Mouse (Mus musculus) forebrain, embryonic 12.5 days (tissue): Measurements from ENCODE around the gene Msi1. TPM values are rescaled to one million over a fixed set of nuclear protein-coding genes. Genes with fewer than 3 reads are reported as not detected.
A peak's percentile ranks its signal among the peaks of the same experiment; 100 is the strongest.

Experiments used
- ATAC-seq: fragments of 200-750 bp; cut with Nextera tagmentation; 2 replicates; pipeline ENCODE4 v1.8.0; 2017; ENCODE audit warnings: moderate TSS enrichment; ENCODE audit not compliant: low FRiP score
- H3K27ac ChIP-seq: fragments of 300-500 bp; sonication (generic); 2 replicates; pipeline ENCODE4 v1.5.1; 2016; ENCODE audit warnings: mild to moderate bottlenecking
- H3K27me3 ChIP-seq: fragments of 300-500 bp; sonication (generic); 2 replicates; pipeline ENCODE4 v1.6.1; 2016; ENCODE audit warnings: mild to moderate bottlenecking
- H3K36me3 ChIP-seq: fragments of 300-500 bp; sonication (generic); replicated peaks from 2 replicates; pipeline ENCODE4 v1.6.1; 2016; ENCODE audit warnings: mild to moderate bottlenecking
- H3K4me1 ChIP-seq: fragments of 300-500 bp; sonication (generic); 2 replicates; pipeline ENCODE4 v1.6.1; 2016
- H3K4me2 ChIP-seq: fragments of 300-500 bp; sonication (generic); 2 replicates; pipeline ENCODE4 v1.6.1; 2016; ENCODE audit warnings: mild to moderate bottlenecking, moderate library complexity
- H3K4me3 ChIP-seq: fragments of 300-500 bp; sonication (generic); replicated peaks from 2 replicates; pipeline ENCODE4 v1.5.1; 2016; ENCODE audit warnings: mild to moderate bottlenecking
- H3K9ac ChIP-seq: fragments of 300-500 bp; sonication (generic); 2 replicates; pipeline ENCODE4 v1.6.1; 2016; ENCODE audit warnings: mild to moderate bottlenecking
- H3K9me3 ChIP-seq: fragments of 300-500 bp; sonication (generic); 2 replicates; pipeline ENCODE4 v1.6.1; 2016
- WGBS: fragments of 180-500 bp; shearing (Covaris S2); methylation state at CpG from one replicate; pipeline ENCODE4 v1.1.7; 2016; 5-methylcytosine and 5-hydroxymethylcytosine counted together
- polyA plus RNA-seq: library from polyadenylated mRNA; unstranded; fragments of >200 nt; fragmentation: Nextera tagmentation; extraction: Ambion mirVana; gene quantifications from 2 replicates; pipeline ENCODE4 v1.2.1, GENCODE M21; 2016

Gene Msi1
- polyA plus RNA-seq, 1 experiment from 2014 or later: 161 TPM

GRCm38 (mm10) chr5:115476107-115476727 is 46.8 kb downstream of the Msi1 start:
- peaks cover 19% of the 10 kb centered on the region for H3K4me1 ChIP-seq
- ATAC-seq: peak; percentile 36; the same call in 1 of the 2 replicates
- H3K27me3 ChIP-seq: peaks cover 24% of the 10 kb centered on the region
- 0 out of 2 replicates have a peak overlapping the region, but pooled peaks have one; percentile 14 for H3K27ac ChIP-seq
- H3K9ac ChIP-seq: peak overlapping the region; percentile 44; the same call in 1 of the 2 replicates
- H3K9me3 ChIP-seq: no peaks in the 10 kb centered on the region
- peak overlapping the region; percentile 47 for H3K4me2 ChIP-seq
- peak overlapping the region; percentile 28 for H3K4me3 ChIP-seq
- 35% methylated on average over 12 of the region's 12 CpGs for WGBS
- no peaks in the 10 kb centered on the region; the same call in 1 of the 2 replicates for H3K36me3 ChIP-seq

GRCm38 (mm10) chr5:115479561-115479960 is 50.2 kb downstream of the Msi1 start:
- Histone ChIP-seq H3K9ac (no peak overlapping the region), H3K36me3 (no peaks in the 10 kb centered on the region; the same call in 1 of the 2 replicates), H3K9me3 (no peaks in the 10 kb centered on the region), H3K27ac (no peak overlapping the region), H3K4me2 (no peak overlapping the region), H3K4me1 (peaks cover 33% of the 10 kb centered on the region), H3K27me3 (peaks cover 42% of the 10 kb centered on the region), H3K4me3 (no peak overlapping the region)
- 32% methylated on average over 15 of the region's 15 CpGs for WGBS
- ATAC-seq: no peak

- peak overlapping the region; percentile 17; the same call in 1 of the 2 replicates for H3K9ac ChIP-seq
Measured at GRCm38 (mm10) chr5:115480101-115480500, 50.7 kb downstream of the Msi1 start.

GRCm38 (mm10) chr5:115482390-115483265 is 53.2 kb downstream of the Msi1 start:
- H3K36me3 ChIP-seq: no peaks in the 10 kb centered on the region
- H3K4me1 ChIP-seq: peaks cover 24% of the 10 kb centered on the region
- 21% methylated on average over 38 of the region's 38 CpGs for WGBS
- peak overlapping the region; percentile 18 for H3K4me3 ChIP-seq
- peak overlapping the region; percentile 41 for H3K4me2 ChIP-seq
- no peak overlapping the region for H3K27ac ChIP-seq
- no peak for ATAC-seq
- H3K27me3 ChIP-seq: peaks cover 39% of the 10 kb centered on the region
- H3K9ac ChIP-seq: no peak overlapping the region
- no peaks in the 10 kb centered on the region for H3K9me3 ChIP-seq

More at GRCm38 (mm10) chr5:115480101-115480500, 50.7 kb downstream of the Msi1 start:
- peaks cover 37% of the 10 kb centered on the region for H3K4me1 ChIP-seq
- no peak overlapping the region for H3K27ac ChIP-seq
- ATAC-seq: no peak
- H3K27me3 ChIP-seq: peaks cover 39% of the 10 kb centered on the region
- H3K9me3 ChIP-seq: no peaks in the 10 kb centered on the region
- WGBS: 13% methylated on average over 27 of the region's 27 CpGs
- H3K36me3 ChIP-seq: no peaks in the 10 kb centered on the region; the same call in 1 of the 2 replicates
- H3K4me2 ChIP-seq: peak overlapping the region; percentile 38
- H3K4me3 ChIP-seq: peak overlapping the region; percentile 23

GRCm38 (mm10) chr5:115483385-115483784 is 54.0 kb downstream of the Msi1 start:
- 21% methylated on average over 6 of the region's 6 CpGs for WGBS
- H3K4me3 ChIP-seq: no peak overlapping the region
- H3K4me2 ChIP-seq: no peak overlapping the region
- H3K27me3 ChIP-seq: peaks cover 39% of the 10 kb centered on the region
- H3K9ac ChIP-seq: no peak overlapping the region
- H3K9me3 ChIP-seq: no peaks in the 10 kb centered on the region
- no peak for ATAC-seq
- no peak overlapping the region for H3K27ac ChIP-seq
- peaks cover 24% of the 10 kb centered on the region for H3K4me1 ChIP-seq
- no peaks in the 10 kb centered on the region for H3K36me3 ChIP-seq

GRCm38 (mm10) chr5:115483947-115484920 is 54.8 kb downstream of the Msi1 start, which contains the start of gene Sirt4:
Sirt4 (minus strand) TSS chr5:115484725.
- peak within 1 kb of the TSS; percentile 54 for H3K4me2 ChIP-seq
- WGBS: 8% methylated on average over 30 of the region's 30 CpGs
- H3K9me3 ChIP-seq: no peaks in the 10 kb centered on the region
- H3K27ac ChIP-seq: peak within 1 kb of the TSS; percentile 57
- no peaks in the 10 kb centered on the region for H3K36me3 ChIP-seq
- H3K27me3 ChIP-seq: peaks cover 39% of the 10 kb centered on the region
- H3K4me3 ChIP-seq: peak within 1 kb of the TSS; percentile 35
- peaks cover 28% of the 10 kb centered on the region for H3K4me1 ChIP-seq
- peak; percentile 83 for ATAC-seq
- H3K9ac ChIP-seq: peak within 1 kb of the TSS; percentile 53

- H3K36me3 ChIP-seq: no peaks in the 10 kb centered on the region
- H3K9ac ChIP-seq: 0 out of 2 replicates have a peak overlapping the region, but pooled peaks have one; percentile 48
- H3K9me3 ChIP-seq: no peaks in the 10 kb centered on the region
- 76% methylated on average over 5 of the region's 5 CpGs for WGBS
- ATAC-seq: no peak
- H3K27ac ChIP-seq: no peak overlapping the region
- H3K4me1 ChIP-seq: peaks cover 32% of the 10 kb centered on the region
- peak overlapping the region; percentile 54 for H3K4me2 ChIP-seq
- peak overlapping the region; percentile 35; the same call in 1 of the 2 replicates for H3K4me3 ChIP-seq
- peaks cover 31% of the 10 kb centered on the region for H3K27me3 ChIP-seq
Measured at GRCm38 (mm10) chr5:115484996-115485395, 55.6 kb downstream of the Msi1 start.

GRCm38 (mm10) chr5:115485489-115486205 is 56.2 kb downstream of the Msi1 start:
- Histone ChIP-seq H3K4me2 (no peak overlapping the region), H3K9ac (no peak overlapping the region), H3K9me3 (no peaks in the 10 kb centered on the region), H3K4me1 (peaks cover 29% of the 10 kb centered on the region), H3K27ac (no peak overlapping the region), H3K27me3 (peaks cover 25% of the 10 kb centered on the region), H3K36me3 (no peaks in the 10 kb centered on the region), H3K4me3 (no peak overlapping the region)
- ATAC-seq: no peak
- 88% methylated on average over 18 of the region's 18 CpGs for WGBS

GRCm38 (mm10) chr5:115486726-115487125 is 57.3 kb downstream of the Msi1 start:
- ATAC-seq: no peak

GRCm38 (mm10) chr5:115487353-115487752 is 58.0 kb downstream of the Msi1 start:
- no peaks in the 10 kb centered on the region for H3K36me3 ChIP-seq
- H3K9ac ChIP-seq: no peak overlapping the region
- ATAC-seq: no peak
- H3K4me3 ChIP-seq: no peak overlapping the region
- no peak overlapping the region for H3K27ac ChIP-seq
- WGBS: 87% methylated on average over 8 of the region's 8 CpGs
- H3K27me3 ChIP-seq: peaks cover 15% of the 10 kb centered on the region
- H3K4me2 ChIP-seq: no peak overlapping the region
- peaks cover 40% of the 10 kb centered on the region for H3K4me1 ChIP-seq
- H3K9me3 ChIP-seq: no peaks in the 10 kb centered on the region

More at GRCm38 (mm10) chr5:115486726-115487125, 57.3 kb downstream of the Msi1 start:
- H3K4me3 ChIP-seq: no peak overlapping the region
- H3K27ac ChIP-seq: no peak overlapping the region
- peaks cover 36% of the 10 kb centered on the region for H3K4me1 ChIP-seq
- H3K27me3 ChIP-seq: peaks cover 18% of the 10 kb centered on the region
- H3K9me3 ChIP-seq: no peaks in the 10 kb centered on the region
- H3K36me3 ChIP-seq: no peaks in the 10 kb centered on the region
- no peak overlapping the region for H3K4me2 ChIP-seq
- WGBS: 60% methylated on average over 4 of the region's 4 CpGs
- no peak overlapping the region for H3K9ac ChIP-seq
